Mouse (Mus musculus): Measurements from ENCODE around the gene Tmx2.

- TF ChIP-seq CTCF (IDR thresholded peaks at IDR 0.05; ENCODE audit: low read depth, low read length) (no peak), TAL1 (conservative IDR thresholded peaks at IDR 0.05; ENCODE audit: low read depth, low read length) (no peak)
These were observed 24.6 kb upstream of the Tmx2 start for GRCm38 (mm10) chr2:84703497-84703896.
